Mouse (Mus musculus) olfactory bulb, adult 2 months (tissue): ENCODE results near the gene Clec2d.

ENCODE experiments used
- CTCF ChIP-seq: fragments of 200-500 bp; IDR thresholded peaks from 2 replicates; pipeline ENCODE4 v1.5.1; 2012; ENCODE audit warnings: low read depth, mild to moderate bottlenecking, low read length, moderate library complexity; ENCODE audit not compliant: insufficient read depth
- POLR2A ChIP-seq: fragments of 200-500 bp; IDR thresholded peaks from 2 replicates; pipeline ENCODE4 v1.6.1; 2012; ENCODE audit warnings: mild to moderate bottlenecking, low read depth, low read length, moderate library complexity; ENCODE audit not compliant: insufficient read depth

DNA sequence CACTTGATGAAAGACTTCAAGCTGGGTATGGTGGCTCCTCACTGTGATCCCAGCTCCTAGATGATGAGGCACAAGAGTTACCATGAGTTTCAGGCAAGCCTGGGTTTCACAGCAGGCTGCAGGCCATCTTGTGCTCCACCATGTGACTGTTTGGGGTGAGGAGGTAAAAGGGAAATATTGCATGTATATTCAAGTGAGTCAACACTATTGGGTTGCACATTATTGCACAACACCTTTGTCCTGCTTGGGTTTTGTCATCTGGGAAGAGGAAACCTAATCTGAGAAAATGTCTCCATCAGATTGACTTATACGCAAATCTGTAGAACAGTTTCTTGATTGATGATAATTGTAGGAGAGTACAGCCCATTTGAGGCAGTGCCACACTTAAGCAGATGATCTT lies 8.7 kb upstream of the Clec2d start:
- TF ChIP-seq CTCF = no peak
- TF ChIP-seq POLR2A = no peak
